Mouse (Mus musculus) small intestine, adult 2 months (tissue): ENCODE data around the gene Pgam1. TPM values are rescaled to one million over a fixed set of nuclear protein-coding genes. Genes with fewer than 3 reads are reported as not detected.

Experiments used
- H3K27ac ChIP-seq: fragments of 200-500 bp; 2 replicates; pipeline ENCODE4 v1.5.1; 2012; ENCODE audit warnings: low read depth, low read length, control low read depth, inconsistent platforms; ENCODE audit not compliant: insufficient read depth
- H3K27me3 ChIP-seq: fragments of 200-500 bp; 2 replicates; pipeline ENCODE4 v1.6.1; 2012; ENCODE audit warnings: mild to moderate bottlenecking, moderate library complexity, low read length, inconsistent platforms; ENCODE audit not compliant: control insufficient read depth, insufficient read depth
- H3K36me3 ChIP-seq: fragments of 200-500 bp; 2 replicates; pipeline ENCODE4 v1.6.1; 2012; ENCODE audit warnings: mild to moderate bottlenecking, low read length, control low read depth, inconsistent platforms; ENCODE audit not compliant: control insufficient read depth, insufficient read depth
- H3K4me1 ChIP-seq: fragments of 200-500 bp; 2 replicates; pipeline ENCODE4 v1.6.1; 2012; ENCODE audit warnings: low read length, inconsistent platforms, mixed read lengths; ENCODE audit not compliant: control insufficient read depth, insufficient read depth, insufficient read length
- H3K4me3 ChIP-seq: fragments of 200-500 bp; 2 replicates; pipeline ENCODE4 v1.5.1; 2012; ENCODE audit warnings: low read depth, mild to moderate bottlenecking, control low read depth, inconsistent platforms, low read length, moderate library complexity
- CTCF ChIP-seq: fragments of 200-500 bp; IDR thresholded peaks from 2 replicates; pipeline ENCODE4 v1.5.1; 2012; ENCODE audit warnings: low read depth, mild to moderate bottlenecking, control low read depth, inconsistent platforms, low read length, moderate library complexity, mixed read lengths; ENCODE audit not compliant: insufficient replicate concordance, insufficient read length; ENCODE audit errors: extremely low read depth
- POLR2A ChIP-seq: fragments of 200-500 bp; IDR thresholded peaks from 2 replicates; pipeline ENCODE4 v1.6.1; 2012; ENCODE audit warnings: low read depth, mild to moderate bottlenecking, control low read depth, inconsistent platforms, low read length, moderate library complexity
- WGBS: fragments of 180-500 bp; shearing (Covaris S2); methylation state at CpG from one replicate; pipeline ENCODE4 v1.1.7; 2018; 5-methylcytosine and 5-hydroxymethylcytosine counted together
- polyA plus RNA-seq: library from polyadenylated mRNA; depleted of rRNA; stranded (reverse); fragments of >200 nt; gene quantifications from 2 replicates; pipeline ENCODE4 v1.2.3, GENCODE M21; 2012

The Pgam1 gene
- polyA plus RNA-seq, 1 experiment: 216 TPM

DNA sequence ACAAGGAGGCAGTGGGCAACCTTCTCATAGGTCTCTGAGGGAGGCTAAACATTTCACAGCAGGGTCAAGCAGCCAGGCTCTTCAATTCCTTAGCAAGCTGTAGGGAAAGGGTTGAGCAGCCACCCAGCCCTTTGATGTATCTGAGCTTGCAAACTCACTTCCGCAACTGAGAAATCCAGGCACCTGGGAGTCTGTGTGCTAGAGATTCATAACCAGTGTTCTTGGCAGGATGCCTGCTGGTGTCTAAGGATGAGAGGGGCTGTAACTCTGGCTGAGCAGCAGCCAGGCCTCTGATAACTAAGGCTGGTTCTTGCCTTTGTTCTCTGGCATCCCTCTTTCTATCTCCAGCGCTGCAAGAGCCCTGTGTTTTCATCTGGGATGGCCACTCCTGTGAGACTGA, 10.0 kb upstream of the Pgam1 start:
- TF ChIP-seq POLR2A (no peak), CTCF (no peak)
- no peaks in the 10 kb centered on the region for H3K27me3 ChIP-seq
- H3K4me1 ChIP-seq: peaks cover under 1% of the 10 kb centered on the region; the same call in 1 of the 2 replicates
- H3K27ac ChIP-seq: no peak overlapping the region
- 37% methylated on average over 2 of the region's 2 CpGs for WGBS
- H3K4me3 ChIP-seq: no peak overlapping the region
- no peaks in the 10 kb centered on the region for H3K36me3 ChIP-seq

GRCm38 (mm10) chr19:41902848-41903593, 8.7 kb upstream of the Pgam1 start:
- WGBS: 84% methylated on average over 10 of the region's 10 CpGs
- Histone ChIP-seq H3K27me3 (no peaks in the 10 kb centered on the region), H3K4me3 (no peak overlapping the region), H3K4me1 (peaks cover 6% of the 10 kb centered on the region; the same call in 1 of the 2 replicates), H3K27ac (no peak overlapping the region), H3K36me3 (no peaks in the 10 kb centered on the region)
- TF ChIP-seq CTCF (no peak), POLR2A (no peak)

GRCm38 (mm10) chr19:41905246-41905645, 6.5 kb upstream of the Pgam1 start:
- no peak overlapping the region for H3K27ac ChIP-seq
- TF ChIP-seq CTCF: no peak
- TF ChIP-seq POLR2A: no peak
- no peaks in the 10 kb centered on the region for H3K36me3 ChIP-seq
- no peak overlapping the region for H3K4me3 ChIP-seq
- H3K4me1 ChIP-seq: peaks cover 6% of the 10 kb centered on the region; the same call in 1 of the 2 replicates
- no peaks in the 10 kb centered on the region for H3K27me3 ChIP-seq
- 84% methylated on average over 2 of the region's 2 CpGs for WGBS

DNA sequence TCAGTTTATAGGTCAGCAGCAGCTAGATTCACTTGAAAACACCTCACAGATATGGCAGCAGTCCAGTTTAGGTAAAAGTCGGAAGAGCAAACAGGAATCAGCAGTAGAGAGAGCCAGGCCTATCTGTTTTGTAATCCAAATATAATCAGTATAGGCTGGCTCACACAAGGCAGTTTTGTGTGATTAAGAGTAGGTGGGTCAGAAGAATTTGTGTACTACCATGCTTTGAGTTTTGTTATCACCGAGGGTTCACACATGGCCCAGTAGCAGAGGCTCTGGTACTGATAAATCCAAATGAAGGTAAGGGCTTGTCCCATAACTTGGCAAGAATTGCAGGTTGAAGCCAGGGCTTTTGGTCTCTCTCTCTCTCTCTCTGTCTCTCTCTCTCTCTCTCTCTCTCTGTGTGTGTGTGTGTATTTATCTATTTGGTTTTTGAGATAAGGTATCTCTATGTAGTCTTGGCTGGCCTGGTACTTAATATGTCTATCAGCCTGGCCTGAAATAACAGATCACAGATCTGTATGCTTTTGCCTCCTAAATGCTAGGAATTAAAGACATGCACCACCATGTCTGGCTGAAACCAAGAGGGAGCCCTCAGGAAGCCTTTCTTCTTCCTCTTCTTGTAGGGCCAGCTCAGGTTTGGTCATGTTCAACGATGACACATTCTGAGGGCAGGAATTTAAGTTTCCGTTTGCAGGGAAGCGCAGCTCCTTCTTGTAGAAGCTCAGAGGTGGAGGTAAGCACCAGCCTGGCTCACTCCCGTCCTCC, 5.2 kb upstream of the Pgam1 start:
- WGBS: 39% methylated on average over 6 of the region's 6 CpGs
- no peak overlapping the region for H3K27ac ChIP-seq
- no peak overlapping the region for H3K4me3 ChIP-seq
- TF ChIP-seq CTCF: no peak
- no peak for TF ChIP-seq POLR2A
- H3K36me3 ChIP-seq: no peaks in the 10 kb centered on the region
- no peaks in the 10 kb centered on the region for H3K27me3 ChIP-seq
- H3K4me1 ChIP-seq: peaks cover 6% of the 10 kb centered on the region; the same call in 1 of the 2 replicates

- peaks cover 6% of the 10 kb centered on the region; the same call in 1 of the 2 replicates for H3K4me1 ChIP-seq
- H3K27ac ChIP-seq: no peak overlapping the region
- 37% methylated on average over 8 of the region's 8 CpGs for WGBS
- TF ChIP-seq POLR2A: no peak
- no peak for TF ChIP-seq CTCF
- H3K36me3 ChIP-seq: no peaks in the 10 kb centered on the region
- no peaks in the 10 kb centered on the region for H3K27me3 ChIP-seq
- H3K4me3 ChIP-seq: no peak overlapping the region
Measured at GRCm38 (mm10) chr19:41907079-41907760, 4.5 kb upstream of the Pgam1 start.

GRCm38 (mm10) chr19:41908736-41909135, 3.0 kb upstream of the Pgam1 start:
- Histone ChIP-seq H3K36me3 (peaks cover 1% of the 10 kb centered on the region; the same call in 1 of the 2 replicates), H3K4me1 (peaks cover 10% of the 10 kb centered on the region; the same call in 1 of the 2 replicates), H3K27ac (no peak overlapping the region), H3K27me3 (no peaks in the 10 kb centered on the region), H3K4me3 (no peak overlapping the region)
- TF ChIP-seq POLR2A (no peak), CTCF (no peak)
- WGBS: 86% methylated on average over 3 of the region's 3 CpGs
